In genomic region chr12:84077371-84077990, GRCm38 (mm10) we compare ENCODE assay signal across 30 mouse cellular contexts. TPM values are rescaled to one million over a fixed set of nuclear protein-coding genes. Genes with fewer than 3 reads are reported as not detected.
DNase-seq lines count a peak whose midpoint lies in the region; ATAC-seq and TF ChIP-seq lines count a peak whose summit lies in the region.
"Had no signal": no experiment of that assay in that cellular context is flagged by ENCODE, and none has a peak within 500 bp of the region (broad histone marks: within the 10 kb centered on the region; RNA-seq: fewer than 3 reads in every experiment).

No protein-coding gene starts in this region.

- no peak for TF ChIP-seq CTCF in liver, embryonic 14.5 days (IDR thresholded peaks at IDR 0.05; ENCODE audit: low read depth)

- H3K27ac ChIP-seq in intestine, embryonic 14.5 days (ENCODE audit: low read depth), result no peak overlapping the region
- no peak overlapping the region for H3K27ac ChIP-seq in intestine, embryonic 15.5 days
- H3K27ac ChIP-seq in liver, embryonic 11.5 days (ENCODE audit: low read depth, low read length), result no peak overlapping the region
- no peak overlapping the region for H3K27ac ChIP-seq in liver, embryonic 14.5 days
- H3K27ac ChIP-seq: forebrain, embryonic 10.5 days; forebrain, embryonic 13.5 days; gastrocnemius, adult 2 months; hindbrain, embryonic 10.5 days; hindbrain, embryonic 13.5 days had no signal

- WGBS in intestine, embryonic 14.5 days, result 83% methylated on average over 4 of the region's 4 CpGs
- WGBS in intestine, embryonic 15.5 days, result 77% methylated on average over 4 of the region's 4 CpGs
- WGBS in liver, embryonic 11.5 days, result 80% methylated on average over 4 of the region's 4 CpGs
- 64% methylated on average over 4 of the region's 4 CpGs for WGBS in liver, embryonic 14.5 days (ENCODE audit: insufficient replicate concordance)

- H3K4me3 ChIP-seq in intestine, embryonic 14.5 days (ENCODE audit: low read depth, low read length), result no peak overlapping the region
- no peak overlapping the region for H3K4me3 ChIP-seq in intestine, embryonic 15.5 days (replicated peaks)
- no peak overlapping the region for H3K4me3 ChIP-seq in liver, embryonic 11.5 days (ENCODE audit: low read depth, low read length)
- H3K4me3 ChIP-seq in liver, embryonic 14.5 days (ENCODE audit: insufficient read depth in 1 of 2, low read depth in 2 of 2, low read length in 2 of 2), result no peak overlapping the region
- H3K4me3 ChIP-seq: forebrain, embryonic 10.5 days; forebrain, embryonic 13.5 days; gastrocnemius, adult 2 months; hindbrain, embryonic 10.5 days; hindbrain, embryonic 13.5 days had no signal

- H3K4me2 ChIP-seq in intestine, embryonic 14.5 days (ENCODE audit: low read length), result no peak overlapping the region
- H3K4me2 ChIP-seq in intestine, embryonic 15.5 days (replicated peaks), result no peak overlapping the region
- H3K4me2 ChIP-seq in liver, embryonic 11.5 days, result no peak overlapping the region
- no peak overlapping the region for H3K4me2 ChIP-seq in liver, embryonic 14.5 days (ENCODE audit: low read depth)
- H3K4me2 ChIP-seq: forebrain, embryonic 13.5 days; heart, embryonic 11.5 days; hindbrain, embryonic 13.5 days had no signal

- no peaks in the 10 kb centered on the region for H3K36me3 ChIP-seq in intestine, embryonic 14.5 days (ENCODE audit: control insufficient read depth, insufficient read depth, low read length)
- H3K36me3 ChIP-seq in intestine, embryonic 15.5 days, result no peaks in the 10 kb centered on the region
- H3K36me3 ChIP-seq in liver, embryonic 11.5 days (ENCODE audit: control insufficient read depth, insufficient read depth, low read length), result no peaks in the 10 kb centered on the region
- no peaks in the 10 kb centered on the region for H3K36me3 ChIP-seq in liver, embryonic 14.5 days (replicated peaks; ENCODE audit: control insufficient read depth, insufficient read depth, low read depth)
- H3K36me3 ChIP-seq: forebrain, embryonic 10.5 days; hindbrain, embryonic 10.5 days; hindbrain, embryonic 13.5 days had no signal

- H3K27me3 ChIP-seq in intestine, embryonic 14.5 days (replicated peaks; ENCODE audit: control insufficient read depth, insufficient read depth, low read length), result no peaks in the 10 kb centered on the region
- no peaks in the 10 kb centered on the region for H3K27me3 ChIP-seq in intestine, embryonic 15.5 days (replicated peaks)
- H3K27me3 ChIP-seq in liver, embryonic 11.5 days (replicated peaks; ENCODE audit: control insufficient read depth, insufficient read depth, low read length), result no peaks in the 10 kb centered on the region
- no peaks in the 10 kb centered on the region; the same call in 1 of the 2 replicates for H3K27me3 ChIP-seq in liver, embryonic 14.5 days (ENCODE audit: control insufficient read depth, insufficient read depth, low read length)
- H3K27me3 ChIP-seq: forebrain, embryonic 13.5 days had no signal

- no peak overlapping the region for H3K9ac ChIP-seq in intestine, embryonic 14.5 days (ENCODE audit: low read length)
- H3K9ac ChIP-seq in intestine, embryonic 15.5 days, result no peak overlapping the region
- no peak overlapping the region for H3K9ac ChIP-seq in liver, embryonic 11.5 days (ENCODE audit: low read depth, low read length)
- H3K9ac ChIP-seq in liver, embryonic 14.5 days (replicated peaks), result no peak overlapping the region
- H3K9ac ChIP-seq: forebrain, embryonic 13.5 days; forebrain, postnatal 0 days; hindbrain, embryonic 13.5 days had no signal

- ATAC-seq in intestine, embryonic 14.5 days (replicated peaks; ENCODE audit: low FRiP score, low TSS enrichment, low read depth), result no peak
- ATAC-seq in intestine, embryonic 15.5 days, result no peak
- no peak for ATAC-seq in liver, embryonic 11.5 days (replicated peaks; ENCODE audit: low FRiP score)
- ATAC-seq in liver, embryonic 14.5 days (ENCODE audit: insufficient read depth), result peak; percentile 43; the same call in 1 of the 2 replicates
- ATAC-seq: activated CD4-positive, CD25-positive, alpha-beta regulatory T cell, adult 4 months; CD4-positive, CD25-positive, alpha-beta regulatory T cell, adult 4 months; forebrain, embryonic 13.5 days; forebrain, postnatal 0 days; hindbrain, embryonic 16.5 days had no signal

- DNase-seq in intestine, embryonic 14.5 days (ENCODE audit: low spot score), result peak; percentile 7
- DNase-seq in liver, embryonic 11.5 days (ENCODE audit: low spot score), result peak; percentile 8
- no peak for DNase-seq in liver, embryonic 14.5 days (ENCODE audit: low read depth in 3 of 3, low spot score in 3 of 3)
- no peak for DNase-seq in lung, postnatal 4 days
- no peak for DNase-seq in cerebellum, adult 9-10 months
- DNase-seq: adrenal gland, adult 8-10 months; adrenal gland, postnatal 25 days; cerebellum, adult 11-12 months; cerebellum, adult 8-10 months; cerebellum, postnatal 14 days; forebrain, postnatal 0 days; gastrocnemius, adult 2 months; gastrocnemius, postnatal 14 days; heart, adult 18-20 months; heart, postnatal 36 days had no signal

- H3K4me1 ChIP-seq in intestine, embryonic 14.5 days (replicated peaks; ENCODE audit: control insufficient read depth, insufficient read depth, low read length), result no peaks in the 10 kb centered on the region
- H3K4me1 ChIP-seq in intestine, embryonic 15.5 days (replicated peaks), result no peaks in the 10 kb centered on the region
- no peaks in the 10 kb centered on the region for H3K4me1 ChIP-seq in liver, embryonic 11.5 days (replicated peaks; ENCODE audit: control insufficient read depth, insufficient read depth, low read length)
- H3K4me1 ChIP-seq in liver, embryonic 14.5 days (replicated peaks; ENCODE audit: control insufficient read depth in 2 of 2, insufficient read depth in 2 of 2, low read length in 1 of 2), result no peaks in the 10 kb centered on the region
- H3K4me1 ChIP-seq: forebrain, embryonic 10.5 days; forebrain, embryonic 13.5 days; hindbrain, embryonic 10.5 days; hindbrain, embryonic 13.5 days had no signal

- no peaks in the 10 kb centered on the region for H3K9me3 ChIP-seq in intestine, embryonic 14.5 days (ENCODE audit: control insufficient read depth, low read length)
- H3K9me3 ChIP-seq in intestine, embryonic 15.5 days, result no peaks in the 10 kb centered on the region
- H3K9me3 ChIP-seq in liver, embryonic 11.5 days (ENCODE audit: control insufficient read depth, low read length), result no peaks in the 10 kb centered on the region
- H3K9me3 ChIP-seq in liver, embryonic 14.5 days (ENCODE audit: control insufficient read depth, low read length), result no peaks in the 10 kb centered on the region
- H3K9me3 ChIP-seq: forebrain, embryonic 10.5 days; forebrain, embryonic 13.5 days; hindbrain, embryonic 10.5 days; hindbrain, embryonic 13.5 days had no signal

- TF ChIP-seq EP300 in liver, embryonic 14.5 days (IDR thresholded peaks at IDR 0.05; ENCODE audit: low read depth), result no peak

RNA-seq across cellular contexts. Expression of gene Acot5, which starts 8.4 kb away (rescaled TPM):
- not detected in 2 replicates for polyA plus RNA-seq in intestine, embryonic 14.5 days (2014; fragmentation: Nextera tagmentation; extraction: Ambion mirVana)
- polyA plus RNA-seq in intestine, embryonic 15.5 days (2015; fragmentation: Nextera tagmentation; extraction: Ambion mirVana), result 0.18 TPM in 1 of 2 replicates, not detected in the other
- polyA plus RNA-seq in liver, embryonic 11.5 days (2014; fragmentation: Nextera tagmentation; extraction: Ambion mirVana), result not detected in 2 replicates
- not detected in 2 replicates for polyA plus RNA-seq in liver, embryonic 14.5 days (2012; rRNA removed)
- polyA plus RNA-seq in liver, embryonic 14.5 days (2014; fragmentation: Nextera tagmentation; extraction: Ambion mirVana), result not detected in 2 replicates
- polyA plus RNA-seq: activated CD4-positive, CD25-positive, alpha-beta regulatory T cell, adult 4 months; C2C12; CD4-positive, CD25-positive, alpha-beta regulatory T cell, adult 4 months; embryonic facial prominence, embryonic 11.5 days; embryonic facial prominence, embryonic 14.5 days; forebrain, embryonic 10.5 days; forebrain, embryonic 13.5 days; heart, embryonic 11.5 days; heart, embryonic 14.5 days; heart, postnatal 0 days; hindbrain, embryonic 13.5 days had no signal

RNA-seq across cellular contexts. Expression of gene Acot6, which starts 23.0 kb away (rescaled TPM):
- 1.5 and 2.2 TPM in 2 replicates for polyA plus RNA-seq in intestine, embryonic 14.5 days (2014; fragmentation: Nextera tagmentation; extraction: Ambion mirVana)
- polyA plus RNA-seq in intestine, embryonic 15.5 days (2015; fragmentation: Nextera tagmentation; extraction: Ambion mirVana), result 2.0 and 2.1 TPM in 2 replicates
- 1.0 and 1.4 TPM in 2 replicates for polyA plus RNA-seq in liver, embryonic 11.5 days (2014; fragmentation: Nextera tagmentation; extraction: Ambion mirVana)
- 0.87 and 1.0 TPM in 2 replicates for polyA plus RNA-seq in liver, embryonic 14.5 days (2012; rRNA removed)
- 0.48 and 0.77 TPM in 2 replicates for polyA plus RNA-seq in liver, embryonic 14.5 days (2014; fragmentation: Nextera tagmentation; extraction: Ambion mirVana)

RNA-seq across cellular contexts. Expression of gene Acot3, which starts 25.5 kb away (rescaled TPM):
- polyA plus RNA-seq in intestine, embryonic 14.5 days (2014; fragmentation: Nextera tagmentation; extraction: Ambion mirVana), result 0.55 and 0.68 TPM in 2 replicates
- 3.2 and 4.8 TPM in 2 replicates for polyA plus RNA-seq in intestine, embryonic 15.5 days (2015; fragmentation: Nextera tagmentation; extraction: Ambion mirVana)
- 3.0 and 3.8 TPM in 2 replicates for polyA plus RNA-seq in liver, embryonic 11.5 days (2014; fragmentation: Nextera tagmentation; extraction: Ambion mirVana)
- polyA plus RNA-seq in liver, embryonic 14.5 days (2012; rRNA removed), result 2.0 and 2.6 TPM in 2 replicates
- 3.7 and 4.4 TPM in 2 replicates for polyA plus RNA-seq in liver, embryonic 14.5 days (2014; fragmentation: Nextera tagmentation; extraction: Ambion mirVana)
- polyA plus RNA-seq: activated CD4-positive, CD25-positive, alpha-beta regulatory T cell, adult 4 months; C2C12; CD4-positive, CD25-positive, alpha-beta regulatory T cell, adult 4 months had no signal

RNA-seq across cellular contexts. Expression of gene Dnal1, which starts 36.7 kb away (rescaled TPM):
- 2.8 and 3.5 TPM in 2 replicates for polyA plus RNA-seq in intestine, embryonic 14.5 days (2014; fragmentation: Nextera tagmentation; extraction: Ambion mirVana)
- 3.9 TPM in 2 replicates for polyA plus RNA-seq in intestine, embryonic 15.5 days (2015; fragmentation: Nextera tagmentation; extraction: Ambion mirVana)
- 2.0 and 2.3 TPM in 2 replicates for polyA plus RNA-seq in liver, embryonic 11.5 days (2014; fragmentation: Nextera tagmentation; extraction: Ambion mirVana)
- 0.39 and 0.44 TPM in 2 replicates for polyA plus RNA-seq in liver, embryonic 14.5 days (2012; rRNA removed)
- 0.04 and 0.15 TPM in 2 replicates for polyA plus RNA-seq in liver, embryonic 14.5 days (2014; fragmentation: Nextera tagmentation; extraction: Ambion mirVana)

RNA-seq across cellular contexts. Expression of gene Gm49366, which starts 38.7 kb away (rescaled TPM):
- polyA plus RNA-seq in intestine, embryonic 14.5 days (2014; fragmentation: Nextera tagmentation; extraction: Ambion mirVana), result not detected in 2 replicates
- not detected in 2 replicates for polyA plus RNA-seq in intestine, embryonic 15.5 days (2015; fragmentation: Nextera tagmentation; extraction: Ambion mirVana)
- polyA plus RNA-seq in liver, embryonic 11.5 days (2014; fragmentation: Nextera tagmentation; extraction: Ambion mirVana), result not detected in 2 replicates
- not detected in 2 replicates for polyA plus RNA-seq in liver, embryonic 14.5 days (2012; rRNA removed)
- not detected in 2 replicates for polyA plus RNA-seq in liver, embryonic 14.5 days (2014; fragmentation: Nextera tagmentation; extraction: Ambion mirVana)
- polyA plus RNA-seq: activated CD4-positive, CD25-positive, alpha-beta regulatory T cell, adult 4 months; C2C12; CD4-positive, CD25-positive, alpha-beta regulatory T cell, adult 4 months; embryonic facial prominence, embryonic 11.5 days; embryonic facial prominence, embryonic 14.5 days; forebrain, embryonic 10.5 days; forebrain, embryonic 13.5 days; forebrain, postnatal 0 days; frontal cortex, adult 2 months; heart, embryonic 11.5 days; heart, embryonic 14.5 days; heart, postnatal 0 days; hindbrain, embryonic 10.5 days; hindbrain, embryonic 13.5 days; hindbrain, embryonic 16.5 days had no signal

Comparison
In these comparisons a context has a peak if more than half of its experiments do, and no peak if none do; other contexts are left out.
1. DNase-seq: peak in intestine, embryonic 14.5 days (single experiment) and liver, embryonic 11.5 days (single experiment); none in liver, embryonic 14.5 days (0 of 3), lung, postnatal 4 days (0 of 2) and cerebellum, adult 9-10 months (single experiment).